Mouse (Mus musculus) urinary bladder, postnatal 10 days (tissue): ENCODE data around the gene Npr3.
"Not testable (repeated sequence)": the region's sequence is repeated elsewhere in the genome, so short reads cannot be mapped to it uniquely, and the experiment has no call there.

Experiments
- DNase-seq: peaks from one replicate; pipeline ENCODE4 v3.0.0; 2022; ENCODE audit warnings: low spot score

Npr3 gene

GRCm38 (mm10) chr15:11881822-11882221 is 25.3 kb downstream of the Npr3 start:
- no peak for DNase-seq

GRCm38 (mm10) chr15:11878334-11878733 is 28.8 kb downstream of the Npr3 start:
- no peak for DNase-seq

GRCm38 (mm10) chr15:11877273-11877672 is 29.8 kb downstream of the Npr3 start:
- DNase-seq = no peak

- no peak for DNase-seq
Observed at GRCm38 (mm10) chr15:11866918-11867317, 40.2 kb downstream of the Npr3 start.

- no peak for DNase-seq
Observed at GRCm38 (mm10) chr15:11863540-11863818, 43.6 kb downstream of the Npr3 start.

- DNase-seq = no peak
Observed at GRCm38 (mm10) chr15:11862785-11863539, 44.1 kb downstream of the Npr3 start.

GRCm38 (mm10) chr15:11862253-11862652 is 44.8 kb downstream of the Npr3 start:
- DNase-seq = no peak

GRCm38 (mm10) chr15:11860259-11860658 is 46.8 kb downstream of the Npr3 start:
- no peak for DNase-seq

- no peak for DNase-seq
Observed at GRCm38 (mm10) chr15:11859829-11860228, 47.3 kb downstream of the Npr3 start.

GRCm38 (mm10) chr15:11858411-11858810 is 48.7 kb downstream of the Npr3 start:
- no peak for DNase-seq

GRCm38 (mm10) chr15:11845204-11846062 is 61.7 kb downstream of the Npr3 start:
- DNase-seq = no peak

- no peak for DNase-seq
Observed at GRCm38 (mm10) chr15:11844115-11844514, 63.0 kb downstream of the Npr3 start.

GRCm38 (mm10) chr15:11841828-11842227 is 65.3 kb downstream of the Npr3 start:
- no peak for DNase-seq

GRCm38 (mm10) chr15:11835913-11836312 is 71.2 kb downstream of the Npr3 start:
- DNase-seq = no peak

- DNase-seq = not testable (repeated sequence)
Observed at GRCm38 (mm10) chr15:11822347-11822746, 84.7 kb downstream of the Npr3 start.

GRCm38 (mm10) chr15:11815551-11815950 is 91.5 kb downstream of the Npr3 start:
- DNase-seq = no peak

GRCm38 (mm10) chr15:11803576-11803975 is 103.5 kb downstream of the Npr3 start:
- no peak for DNase-seq

GRCm38 (mm10) chr15:11801863-11802722 is 105.0 kb downstream of the Npr3 start:
- no peak for DNase-seq

- DNase-seq = no peak
Observed at GRCm38 (mm10) chr15:11794632-11795031, 112.5 kb downstream of the Npr3 start.
